Mouse (Mus musculus): Measurements from ENCODE around the gene Casp8ap2. TPM values are rescaled to one million over a fixed set of nuclear protein-coding genes. Genes with fewer than 3 reads are reported as not detected.
A peak's percentile ranks its signal among the peaks of the same experiment; 100 is the strongest.

Casp8ap2 gene
- total RNA-seq (2014; rRNA removed) = 35.6 and 95.4 TPM in 2 replicates
- 31.1 and 32.2 TPM in 2 replicates for polyA plus RNA-seq (2015; fragmentation: Nextera tagmentation; extraction: Ambion mirVana)

- H3K4me3 ChIP-seq (ENCODE audit: low read length) = peak within 1 kb of the TSS; percentile 58
- WGBS = under 1% methylated on average over 64 of the region's 67 CpGs
- no peak for TF ChIP-seq CTCF (IDR thresholded peaks at IDR 0.05; ENCODE audit: low read depth)
- no peaks in the 10 kb centered on the region for H3K9me3 ChIP-seq (ENCODE audit: low read length)
- no peaks in the 10 kb centered on the region for H3K36me3 ChIP-seq (ENCODE audit: insufficient read depth, low read length)
- peak within 1 kb of the TSS; percentile 80 for H3K27ac ChIP-seq
- peak within 1 kb of the TSS; percentile 51 for H3K9ac ChIP-seq (replicated peaks; ENCODE audit: low read length)
- no peaks in the 10 kb centered on the region for H3K27me3 ChIP-seq (ENCODE audit: insufficient read depth, low read length)
- DNase-seq (ENCODE audit: low spot score) (peak; percentile 99), ATAC-seq (peak; percentile 99)
- peak within 1 kb of the TSS; percentile 75 for H3K4me2 ChIP-seq (ENCODE audit: low read depth, low read length)
- H3K4me1 ChIP-seq (ENCODE audit: insufficient read depth, low read length) = 0 out of 2 replicates have a peak, but pooled peaks cover 4% of the 10 kb centered on the region
These were observed at the start of gene Casp8ap2 for GRCm38 (mm10) chr4:32615034-32615881. Casp8ap2 (plus strand) TSS chr4:32615451.

- H3K27me3 ChIP-seq (ENCODE audit: insufficient read depth, low read length) = no peaks in the 10 kb centered on the region
- no peaks in the 10 kb centered on the region for H3K36me3 ChIP-seq (ENCODE audit: insufficient read depth, low read length)
- H3K4me1 ChIP-seq (ENCODE audit: insufficient read depth, low read length) = peaks cover 12% of the 10 kb centered on the region; the same call in 1 of the 2 replicates
- H3K27ac ChIP-seq = no peak overlapping the region
- no peak overlapping the region for H3K9ac ChIP-seq (replicated peaks; ENCODE audit: low read length)
- 75% methylated on average over 4 of the region's 4 CpGs for WGBS
- no peak for TF ChIP-seq CTCF (IDR thresholded peaks at IDR 0.05; ENCODE audit: low read depth)
- ATAC-seq = no peak
- no peak overlapping the region for H3K4me3 ChIP-seq (ENCODE audit: low read length)
- no peak for DNase-seq (ENCODE audit: low spot score)
- H3K4me2 ChIP-seq (ENCODE audit: low read depth, low read length) = no peak overlapping the region
- H3K9me3 ChIP-seq (ENCODE audit: low read length) = no peaks in the 10 kb centered on the region
These were observed 46.2 kb upstream of the Casp8ap2 start for GRCm38 (mm10) chr4:32569054-32569453.

- peak; percentile 57 for TF ChIP-seq CTCF (IDR thresholded peaks at IDR 0.05; ENCODE audit: low read depth)
- Histone ChIP-seq H3K9me3 (ENCODE audit: low read length) (no peaks in the 10 kb centered on the region), H3K4me1 (ENCODE audit: insufficient read depth, low read length) (peaks cover 12% of the 10 kb centered on the region; the same call in 1 of the 2 replicates), H3K27ac (peak overlapping the region; percentile 59; the same call in 1 of the 2 replicates), H3K4me2 (ENCODE audit: low read depth, low read length) (no peak overlapping the region), H3K36me3 (ENCODE audit: insufficient read depth, low read length) (no peaks in the 10 kb centered on the region), H3K4me3 (ENCODE audit: low read length) (no peak overlapping the region), H3K27me3 (ENCODE audit: insufficient read depth, low read length) (no peaks in the 10 kb centered on the region), H3K9ac (replicated peaks; ENCODE audit: low read length) (peak overlapping the region; percentile 25)
- peak; percentile 61 for ATAC-seq
- WGBS = 34% methylated on average over 17 of the region's 17 CpGs
- peak; percentile 68 for DNase-seq (ENCODE audit: low spot score)
These were observed 45.0 kb upstream of the Casp8ap2 start for GRCm38 (mm10) chr4:32569995-32570938.

- WGBS = 59% methylated on average over 8 of the region's 8 CpGs
- Histone ChIP-seq H3K4me3 (ENCODE audit: low read length) (no peak overlapping the region), H3K9ac (replicated peaks; ENCODE audit: low read length) (no peak overlapping the region), H3K27me3 (ENCODE audit: insufficient read depth, low read length) (no peaks in the 10 kb centered on the region), H3K4me2 (ENCODE audit: low read depth, low read length) (no peak overlapping the region), H3K27ac (peak overlapping the region; percentile 59; the same call in 1 of the 2 replicates), H3K4me1 (ENCODE audit: insufficient read depth, low read length) (peaks cover 12% of the 10 kb centered on the region; the same call in 1 of the 2 replicates), H3K36me3 (ENCODE audit: insufficient read depth, low read length) (peaks cover under 1% of the 10 kb centered on the region; the same call in 1 of the 2 replicates), H3K9me3 (ENCODE audit: low read length) (no peaks in the 10 kb centered on the region)
- no peak for ATAC-seq
- no peak for TF ChIP-seq CTCF (IDR thresholded peaks at IDR 0.05; ENCODE audit: low read depth)
- DNase-seq (ENCODE audit: low spot score) = no peak
These were observed 44.3 kb upstream of the Casp8ap2 start for GRCm38 (mm10) chr4:32570939-32571317.

- TF ChIP-seq CTCF (IDR thresholded peaks at IDR 0.05; ENCODE audit: low read depth) = no peak
- ATAC-seq = no peak
- Histone ChIP-seq H3K27ac (no peak overlapping the region), H3K9me3 (ENCODE audit: low read length) (no peaks in the 10 kb centered on the region), H3K27me3 (ENCODE audit: insufficient read depth, low read length) (no peaks in the 10 kb centered on the region), H3K4me3 (ENCODE audit: low read length) (no peak overlapping the region), H3K9ac (replicated peaks; ENCODE audit: low read length) (no peak overlapping the region), H3K36me3 (ENCODE audit: insufficient read depth, low read length) (peaks cover 6% of the 10 kb centered on the region; the same call in 1 of the 2 replicates), H3K4me2 (ENCODE audit: low read depth, low read length) (no peak overlapping the region), H3K4me1 (ENCODE audit: insufficient read depth, low read length) (peaks cover 12% of the 10 kb centered on the region; the same call in 1 of the 2 replicates)
- DNase-seq (ENCODE audit: low spot score) = no peak
- WGBS = 58% methylated on average over 3 of the region's 3 CpGs
These were observed 43.8 kb upstream of the Casp8ap2 start for GRCm38 (mm10) chr4:32571441-32571840.

- Histone ChIP-seq H3K4me1 (ENCODE audit: insufficient read depth, low read length) (peaks cover 12% of the 10 kb centered on the region; the same call in 1 of the 2 replicates), H3K4me2 (ENCODE audit: low read depth, low read length) (no peak overlapping the region), H3K27me3 (ENCODE audit: insufficient read depth, low read length) (no peaks in the 10 kb centered on the region), H3K9ac (replicated peaks; ENCODE audit: low read length) (no peak overlapping the region), H3K9me3 (ENCODE audit: low read length) (no peaks in the 10 kb centered on the region), H3K4me3 (ENCODE audit: low read length) (no peak overlapping the region), H3K36me3 (ENCODE audit: insufficient read depth, low read length) (peaks cover 12% of the 10 kb centered on the region; the same call in 1 of the 2 replicates), H3K27ac (no peak overlapping the region)
- peak; percentile 80 for DNase-seq (ENCODE audit: low spot score)
- TF ChIP-seq CTCF (IDR thresholded peaks at IDR 0.05; ENCODE audit: low read depth) = peak; percentile 83
- ATAC-seq = peak; percentile 70
- 56% methylated on average over 1 of the region's 1 CpGs for WGBS
These were observed 43.1 kb upstream of the Casp8ap2 start for GRCm38 (mm10) chr4:32572118-32572517.
